Mouse (Mus musculus) MEL (cell line): Measurements from ENCODE around the gene Arid5b. TPM values are rescaled to one million over a fixed set of nuclear protein-coding genes. Genes with fewer than 3 reads are reported as not detected.

Experiments used
- DNase-seq: peaks from one replicate; pipeline ENCODE4 v3.0.0; 2011; ENCODE audit warnings: low read depth, low spot score
- H3K27ac ChIP-seq: 2 replicates; pipeline ENCODE4 v1.5.1; 2012; ENCODE audit warnings: low read depth, mild to moderate bottlenecking, control low read depth, low read length, moderate library complexity; ENCODE audit not compliant: control insufficient read depth
- H3K27me3 ChIP-seq, 2 experiments: fragments of 150-350 bp in 1 of 2; sonication (generic) in 1 of 2; 2 replicates each; pipeline ENCODE4 v1.6.1; 2012; ENCODE audit warnings: low read length in 2 of 2, mild to moderate bottlenecking in 2 of 2, improper control_type of control experiment in 1 of 2, moderate library complexity in 1 of 2; ENCODE audit not compliant: insufficient read depth in 2 of 2, control insufficient read depth in 1 of 2
- H3K36me3 ChIP-seq, 2 experiments: 2 replicates each; pipeline ENCODE4 v1.6.1; 2012 to 2014; ENCODE audit warnings: low read length in 2 of 2, improper control_type of control experiment in 1 of 2, inconsistent platforms in 1 of 2, mild to moderate bottlenecking in 1 of 2; ENCODE audit not compliant: insufficient read depth in 2 of 2, control insufficient read depth in 1 of 2
- H3K4me1 ChIP-seq, 2 experiments: fragments of 150-350 bp in 1 of 2; sonication (generic) in 1 of 2; 2 replicates each; pipeline ENCODE4 v1.6.1; 2012; ENCODE audit warnings: low read length in 2 of 2, improper control_type of control experiment in 1 of 2, mild to moderate bottlenecking in 1 of 2; ENCODE audit not compliant: insufficient read depth in 2 of 2, control insufficient read depth in 1 of 2
- H3K4me3 ChIP-seq, 2 experiments: fragments of 150-350 bp in 1 of 2; sonication (generic) in 1 of 2; 2 replicates each; pipeline ENCODE4 v1.5.1; 2012; ENCODE audit warnings: low read depth in 2 of 2, low read length in 2 of 2, mild to moderate bottlenecking in 2 of 2, moderate library complexity in 2 of 2, control low read depth in 1 of 2, improper control_type of control experiment in 1 of 2; ENCODE audit not compliant: control insufficient read depth in 1 of 2, insufficient read depth in 1 of 2
- H3K79me2 ChIP-seq: 2 replicates; pipeline ENCODE4 v1.6.1; 2012; ENCODE audit warnings: mild to moderate bottlenecking, low read length, moderate library complexity; ENCODE audit not compliant: control insufficient read depth, poor library complexity, insufficient read depth
- H3K9ac ChIP-seq: 2 replicates; pipeline ENCODE4 v1.6.1; 2012; ENCODE audit warnings: low read depth, mild to moderate bottlenecking, control low read depth, low read length, moderate library complexity; ENCODE audit not compliant: control insufficient read depth, poor library complexity, severe bottlenecking
- H3K9me3 ChIP-seq: fragments of 150-350 bp; sonication (generic); replicated peaks from 2 replicates; pipeline ENCODE4 v1.6.1; 2012; ENCODE audit warnings: mild to moderate bottlenecking, low read length, improper control_type of control experiment, moderate library complexity; ENCODE audit not compliant: insufficient read depth
- CHD1 ChIP-seq: IDR thresholded peaks from 2 replicates; pipeline ENCODE4 v1.6.1; 2012; ENCODE audit warnings: low read depth, mild to moderate bottlenecking, inconsistent platforms, low read length, improper control_type of control experiment
- E2F4 ChIP-seq: IDR thresholded peaks from 2 replicates; pipeline ENCODE4 v1.6.1; 2011; ENCODE audit warnings: low read depth, low read length, improper control_type of control experiment, borderline replicate concordance
- EP300 ChIP-seq, 2 experiments: IDR thresholded peaks; 2 replicates each; pipeline ENCODE4 v1.6.1; 2011; ENCODE audit warnings: improper control_type of control experiment in 2 of 2, low read length in 2 of 2, low read depth in 1 of 2, mild to moderate bottlenecking in 1 of 2
- ETS1 ChIP-seq: IDR thresholded peaks from 2 replicates; pipeline ENCODE4 v1.6.1; 2012; ENCODE audit warnings: low read depth, mild to moderate bottlenecking, inconsistent platforms, low read length, improper control_type of control experiment, moderate library complexity
- GABPA ChIP-seq: IDR thresholded peaks from 2 replicates; pipeline ENCODE4 v1.6.1; 2012; ENCODE audit warnings: low read depth, mild to moderate bottlenecking, inconsistent platforms, low read length, improper control_type of control experiment, moderate library complexity
- JUND ChIP-seq: IDR thresholded peaks from 2 replicates; pipeline ENCODE4 v1.6.1; 2011; ENCODE audit warnings: low read depth, mild to moderate bottlenecking, improper control_type of control experiment, low read length
- KAT2A ChIP-seq: conservative IDR thresholded peaks from 2 replicates; pipeline ENCODE4 v1.6.1; 2012; ENCODE audit warnings: low read depth, low read length, improper control_type of control experiment, inconsistent platforms
- MAX ChIP-seq: IDR thresholded peaks from 2 replicates; pipeline ENCODE4 v1.6.1; 2011; ENCODE audit warnings: low read length, improper control_type of control experiment
- MAZ ChIP-seq: IDR thresholded peaks from 2 replicates; pipeline ENCODE4 v1.6.1; 2012; ENCODE audit warnings: low read depth, mild to moderate bottlenecking, inconsistent platforms, low read length, improper control_type of control experiment
- MEF2A ChIP-seq: IDR thresholded peaks from 2 replicates; pipeline ENCODE4 v1.6.1; 2014; ENCODE audit warnings: low read depth, mild to moderate bottlenecking, inconsistent platforms, low read length, improper control_type of control experiment; ENCODE audit not compliant: poor library complexity, insufficient replicate concordance, severe bottlenecking; ENCODE audit errors: extremely low read depth
- MXI1 ChIP-seq: IDR thresholded peaks from 2 replicates; pipeline ENCODE4 v1.6.1; 2011; ENCODE audit warnings: mild to moderate bottlenecking, low read depth, low read length, improper control_type of control experiment
- MYC ChIP-seq: IDR thresholded peaks from 2 replicates; pipeline ENCODE4 v1.6.1; 2011; ENCODE audit warnings: low read depth, mild to moderate bottlenecking, low read length, improper control_type of control experiment, moderate library complexity
- NRF1 ChIP-seq: IDR thresholded peaks from 2 replicates; pipeline ENCODE4 v1.6.1; 2014; ENCODE audit warnings: low read depth, mild to moderate bottlenecking, inconsistent platforms, low read length, improper control_type of control experiment, moderate library complexity; ENCODE audit not compliant: poor library complexity, insufficient read depth, severe bottlenecking
- POLR2A ChIP-seq, 2 experiments: IDR thresholded peaks; 2 replicates each; pipeline ENCODE4 v1.6.1; 2011 to 2012; ENCODE audit warnings: low read length in 2 of 2, mild to moderate bottlenecking in 2 of 2, control low read depth in 1 of 2, improper control_type of control experiment in 1 of 2, low read depth in 1 of 2, moderate library complexity in 1 of 2; ENCODE audit not compliant: control insufficient read depth in 1 of 2, insufficient read depth in 1 of 2, poor library complexity in 1 of 2
- SIN3A ChIP-seq: IDR thresholded peaks from 2 replicates; pipeline ENCODE4 v1.6.1; 2012; ENCODE audit warnings: low read length, improper control_type of control experiment, inconsistent platforms
- TAL1 ChIP-seq: IDR thresholded peaks from 2 replicates; pipeline ENCODE4 v1.6.1; 2012; ENCODE audit warnings: mild to moderate bottlenecking, inconsistent platforms, low read length, moderate library complexity, mixed read lengths
- TBP ChIP-seq: IDR thresholded peaks from 2 replicates; pipeline ENCODE4 v1.8.0; 2011; ENCODE audit warnings: low read depth, low read length, improper control_type of control experiment
- TCF12 ChIP-seq: IDR thresholded peaks from 2 replicates; pipeline ENCODE4 v1.6.1; 2014; ENCODE audit warnings: low read depth, mild to moderate bottlenecking, inconsistent platforms, low read length, improper control_type of control experiment, moderate library complexity
- USF2 ChIP-seq, 2 experiments: IDR thresholded peaks; 2 replicates each; pipeline ENCODE4 v1.6.1; 2011 to 2012; ENCODE audit warnings: improper control_type of control experiment in 2 of 2, low read length in 2 of 2, borderline replicate concordance in 1 of 2, inconsistent platforms in 1 of 2, low read depth in 1 of 2, mild to moderate bottlenecking in 1 of 2; ENCODE audit not compliant: insufficient read depth in 1 of 2
- ZNF384 ChIP-seq: IDR thresholded peaks from 2 replicates; pipeline ENCODE4 v1.6.1; 2012; ENCODE audit warnings: low read depth, mild to moderate bottlenecking, inconsistent platforms, low read length, improper control_type of control experiment
- polyA plus RNA-seq, 2 experiments: library from polyadenylated mRNA; stranded (reverse) in 1 of 2; unstranded in 1 of 2; fragments of >175 nt in 1 of 2; fragments of >200 nt in 1 of 2; gene quantifications; 2 replicates each; pipeline versions ENCODE4 v1.2.1 to v1.2.4; 2012; ENCODE audit warnings: low replicate concordance in 2 of 2, low read depth in 1 of 2; ENCODE audit not compliant: insufficient read length in 2 of 2, insufficient read depth in 1 of 2, missing spikeins in 1 of 2
- total RNA-seq: library from RNA; depleted of rRNA; stranded (reverse); fragments of 300-350 nt; gene quantifications from 2 replicates; pipeline ENCODE4 v1.2.3, GENCODE M21; 2012

The Arid5b gene
- total and polyA plus RNA-seq, 3 experiments, result 0.03 TPM; not detected in 2

- TF ChIP-seq NRF1 (no peak), GABPA (no peak), SIN3A (no peak), MXI1 (no peak), E2F4 (no peak), KAT2A (no peak), ETS1 (no peak), MAX (no peak), ZNF384 (no peak), TAL1 (no peak), CHD1 (no peak), POLR2A (IDR thresholded peaks at IDR 0.05; ENCODE audit: control insufficient read depth in 1 of 2, insufficient read depth in 1 of 2, low read depth in 1 of 2, low read length in 2 of 2, poor library complexity in 1 of 2) (no peak), USF2 (IDR thresholded peaks at IDR 0.05; ENCODE audit: borderline replicate concordance in 1 of 2, insufficient read depth in 1 of 2, low read depth in 1 of 2, low read length in 2 of 2) (no peak), TCF12 (no peak), MAZ (no peak), EP300 (IDR thresholded peaks at IDR 0.05; ENCODE audit: low read depth in 1 of 2, low read length in 2 of 2) (no peak), MYC (no peak), TBP (no peak), MEF2A (no peak), JUND (no peak)
- H3K4me1 ChIP-seq, result no peaks in the 10 kb centered on the region
- no peak overlapping the region for H3K9ac ChIP-seq
- H3K36me3 ChIP-seq, result no peaks in the 10 kb centered on the region
- H3K79me2 ChIP-seq, result no peaks in the 10 kb centered on the region
- DNase-seq, result no peak
- no peak overlapping the region for H3K4me3 ChIP-seq
- no peak overlapping the region for H3K27ac ChIP-seq
- no peaks in the 10 kb centered on the region for H3K9me3 ChIP-seq
- H3K27me3 ChIP-seq, result no peaks in the 10 kb centered on the region; a peak in 1 of 4 replicates
These were observed 2.7 kb upstream of the Arid5b start for GRCm38 (mm10) chr10:68281076-68281774.
